Mouse (Mus musculus): Measurements from ENCODE around the gene Plcb1.

DNA sequence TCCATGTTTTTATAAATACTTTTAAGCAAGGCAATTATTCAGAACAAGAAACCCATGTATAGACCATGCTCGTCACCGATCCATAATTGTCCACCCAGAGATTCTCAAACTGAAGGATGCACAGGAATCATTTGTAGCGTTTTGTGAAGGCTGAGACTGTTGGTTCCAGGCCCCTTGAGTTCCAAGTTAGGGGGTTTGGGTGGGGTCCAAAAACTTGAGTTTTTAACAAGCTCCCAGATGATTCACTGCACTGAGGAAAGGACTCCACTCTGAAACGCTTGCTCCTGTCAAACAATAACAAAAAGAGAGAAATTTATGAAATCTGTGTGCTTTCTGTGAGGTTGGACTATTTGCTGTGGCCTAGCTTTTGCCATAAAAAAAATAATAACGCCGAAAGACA is 186.5 kb downstream of the Plcb1 start:
- TF ChIP-seq POLR2A (IDR thresholded peaks at IDR 0.05; ENCODE audit: insufficient read depth, low read depth, low read length) (no peak), EP300 (IDR thresholded peaks at IDR 0.05; ENCODE audit: insufficient read depth, low read depth, low read length) (no peak)
